Mouse (Mus musculus): ENCODE measurements around the gene Rps21. TPM values are rescaled to one million over a fixed set of nuclear protein-coding genes. Genes with fewer than 3 reads are reported as not detected.

Rps21 gene
- polyA plus RNA-seq, 1 experiment from 2014 or later: 393 TPM

DNA sequence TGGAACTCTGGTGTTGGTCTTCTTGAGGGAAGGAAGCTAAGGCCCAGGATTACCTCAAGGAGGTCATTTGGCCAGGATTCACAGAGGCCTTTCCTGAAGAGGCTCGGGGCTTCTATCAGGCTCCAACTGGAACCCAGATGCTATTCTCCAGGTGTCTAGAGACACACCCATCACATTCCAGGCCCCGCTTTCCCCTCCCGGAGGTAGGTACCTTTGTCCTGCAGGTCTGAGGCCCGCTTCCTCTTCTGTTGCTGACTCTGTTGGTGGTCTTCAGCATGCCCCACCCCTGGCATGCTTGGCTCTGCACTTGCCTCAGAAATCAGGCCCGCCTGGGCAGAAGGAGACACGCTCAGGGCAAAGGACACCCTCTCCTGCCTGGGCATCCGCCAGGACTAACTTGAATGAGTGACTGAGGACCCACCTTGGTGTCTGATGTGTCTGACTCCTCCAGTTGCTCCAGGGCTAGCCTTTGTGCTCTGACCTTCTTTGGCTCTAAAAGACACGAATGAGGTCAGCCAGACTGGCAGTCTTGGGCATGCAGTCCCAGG lies 20.7 kb downstream of the Rps21 start:
- ATAC-seq (ENCODE audit: low FRiP score, low read depth): no peak
- H3K36me3 ChIP-seq: no peaks in the 10 kb centered on the region
- H3K27me3 ChIP-seq: peaks cover 28% of the 10 kb centered on the region
- H3K27ac ChIP-seq (replicated peaks): no peak overlapping the region
- H3K9me3 ChIP-seq: no peaks in the 10 kb centered on the region
- no peak overlapping the region for H3K4me2 ChIP-seq (replicated peaks)
- no peak overlapping the region for H3K9ac ChIP-seq (replicated peaks)
- no peak overlapping the region for H3K4me3 ChIP-seq
- WGBS: 72% methylated on average over 8 of the region's 8 CpGs
- peaks cover 15% of the 10 kb centered on the region for H3K4me1 ChIP-seq

DNA sequence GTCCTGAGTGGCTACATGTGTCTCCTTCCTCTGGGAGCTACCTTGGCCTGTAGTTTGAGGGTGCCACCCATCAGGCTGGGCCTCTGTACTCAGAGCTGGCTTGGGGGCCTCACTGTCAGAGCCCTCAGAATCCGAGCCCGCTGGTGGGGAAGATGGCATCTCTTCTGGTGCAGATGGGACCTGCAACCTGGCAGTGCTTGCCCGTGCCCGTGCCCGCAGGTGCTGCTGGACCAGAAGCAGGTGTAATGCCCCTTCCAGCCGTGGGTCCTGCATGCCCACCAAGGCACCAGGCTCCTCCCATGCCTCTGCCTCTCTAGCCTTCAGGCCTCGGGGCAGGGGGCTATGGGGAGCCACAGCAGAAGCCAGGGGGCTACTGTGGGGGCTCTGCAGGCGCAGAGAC lies 22.1 kb downstream of the Rps21 start:
- WGBS: 84% methylated on average over 8 of the region's 8 CpGs
- H3K4me1 ChIP-seq: peaks cover 9% of the 10 kb centered on the region; the same call in 1 of the 2 replicates
- H3K27me3 ChIP-seq: peaks cover 22% of the 10 kb centered on the region
- no peak overlapping the region for H3K27ac ChIP-seq (replicated peaks)
- no peaks in the 10 kb centered on the region for H3K36me3 ChIP-seq
- no peak for ATAC-seq (ENCODE audit: low FRiP score, low read depth)
- no peak overlapping the region for H3K4me3 ChIP-seq
- no peaks in the 10 kb centered on the region for H3K9me3 ChIP-seq
- no peak overlapping the region for H3K4me2 ChIP-seq (replicated peaks)
- no peak overlapping the region for H3K9ac ChIP-seq (replicated peaks)

DNA sequence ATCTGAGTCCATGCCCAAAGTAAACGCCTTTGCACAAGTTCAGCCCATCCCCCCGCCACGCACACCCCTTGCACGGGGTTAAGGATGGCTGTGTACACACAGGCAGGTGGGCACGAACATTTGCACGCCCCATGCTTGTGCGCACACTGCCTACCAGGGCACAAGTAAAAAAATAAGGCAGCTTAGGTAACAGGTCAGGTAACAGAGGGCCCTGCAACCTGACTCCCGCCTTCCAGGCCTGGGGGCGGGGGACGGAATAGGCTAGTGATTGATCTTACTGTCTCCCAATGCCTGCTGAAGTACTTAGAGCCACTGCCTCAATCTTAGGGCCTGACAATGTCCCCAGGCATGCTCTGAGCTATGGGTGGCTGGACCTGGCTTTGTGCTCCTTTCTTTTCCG lies 31.8 kb downstream of the Rps21 start:
- H3K4me3 ChIP-seq: no peak overlapping the region
- no peak for ATAC-seq (ENCODE audit: low FRiP score, low read depth)

GRCm38 (mm10) chr2:180289440-180290108 lies 32.4 kb downstream of the Rps21 start, which contains the start of gene Rbbp8nl:
Rbbp8nl (minus strand) TSS chr2:180289879.
- Histone ChIP-seq H3K4me2 (replicated peaks) (no peak within 1 kb of the TSS), H3K36me3 (no peaks in the 10 kb centered on the region), H3K4me1 (no peaks in the 10 kb centered on the region), H3K27me3 (no peaks in the 10 kb centered on the region; the same call in 1 of the 2 replicates), H3K4me3 (no peak within 1 kb of the TSS), H3K9me3 (no peaks in the 10 kb centered on the region), H3K9ac (replicated peaks) (no peak within 1 kb of the TSS), H3K27ac (replicated peaks) (no peak within 1 kb of the TSS)
- ATAC-seq (ENCODE audit: low FRiP score, low read depth): no peak
- 42% methylated on average over 16 of the region's 16 CpGs for WGBS

More for the DNA sequence above, 31.8 kb downstream of the Rps21 start:
- no peaks in the 10 kb centered on the region for H3K36me3 ChIP-seq
- H3K27me3 ChIP-seq: no peaks in the 10 kb centered on the region; the same call in 1 of the 2 replicates
- H3K9ac ChIP-seq (replicated peaks): no peak overlapping the region
- H3K4me1 ChIP-seq: no peaks in the 10 kb centered on the region
- WGBS: 62% methylated on average over 11 of the region's 11 CpGs
- H3K9me3 ChIP-seq: no peaks in the 10 kb centered on the region
- H3K27ac ChIP-seq (replicated peaks): no peak overlapping the region
- H3K4me2 ChIP-seq (replicated peaks): no peak overlapping the region

GRCm38 (mm10) chr2:180290503-180290902 lies 33.3 kb downstream of the Rps21 start:
- Histone ChIP-seq H3K27me3 (no peaks in the 10 kb centered on the region; the same call in 1 of the 2 replicates), H3K9ac (replicated peaks) (no peak overlapping the region), H3K4me3 (no peak overlapping the region), H3K9me3 (no peaks in the 10 kb centered on the region), H3K4me1 (no peaks in the 10 kb centered on the region), H3K36me3 (no peaks in the 10 kb centered on the region), H3K27ac (replicated peaks) (no peak overlapping the region), H3K4me2 (replicated peaks) (no peak overlapping the region)
- 62% methylated on average over 6 of the region's 6 CpGs for WGBS
- no peak for ATAC-seq (ENCODE audit: low FRiP score, low read depth)

- H3K27me3 ChIP-seq: no peaks in the 10 kb centered on the region; the same call in 1 of the 2 replicates
- H3K9ac ChIP-seq (replicated peaks): no peak overlapping the region
- H3K4me2 ChIP-seq (replicated peaks): no peak overlapping the region
- no peak overlapping the region for H3K27ac ChIP-seq (replicated peaks)
- ATAC-seq (ENCODE audit: low FRiP score, low read depth): no peak
- 79% methylated on average over 5 of the region's 5 CpGs for WGBS
- H3K4me3 ChIP-seq: no peak overlapping the region
- no peaks in the 10 kb centered on the region for H3K4me1 ChIP-seq
- no peaks in the 10 kb centered on the region for H3K36me3 ChIP-seq
- H3K9me3 ChIP-seq: no peaks in the 10 kb centered on the region
Observed at GRCm38 (mm10) chr2:180291566-180291965, 34.4 kb downstream of the Rps21 start.

- no peaks in the 10 kb centered on the region for H3K4me1 ChIP-seq
Observed at GRCm38 (mm10) chr2:180292026-180292425, 34.8 kb downstream of the Rps21 start.

DNA sequence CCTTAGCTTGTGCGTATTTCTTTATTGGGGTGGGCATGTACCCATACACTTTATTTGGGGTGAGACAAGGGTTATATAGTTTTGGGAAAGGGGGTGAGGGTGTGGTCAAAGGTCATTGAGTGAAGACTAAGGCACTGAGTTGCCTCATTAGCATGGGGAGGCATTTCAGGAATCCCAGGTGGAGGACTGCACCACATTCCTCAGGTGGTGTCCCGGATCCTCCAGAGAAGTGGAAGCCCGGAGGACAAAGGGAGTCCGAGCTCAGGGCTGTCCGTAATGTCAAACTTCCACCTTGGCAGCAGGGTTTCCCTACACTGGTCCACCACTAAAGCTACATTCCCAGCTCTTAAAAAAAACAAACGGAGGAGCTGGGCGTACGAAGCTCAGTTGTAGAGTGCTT lies 35.7 kb downstream of the Rps21 start:
- Histone ChIP-seq H3K9ac (replicated peaks) (no peak overlapping the region), H3K27me3 (no peaks in the 10 kb centered on the region; the same call in 1 of the 2 replicates), H3K4me1 (no peaks in the 10 kb centered on the region), H3K36me3 (no peaks in the 10 kb centered on the region), H3K4me2 (replicated peaks) (no peak overlapping the region), H3K4me3 (no peak overlapping the region), H3K27ac (replicated peaks) (no peak overlapping the region), H3K9me3 (no peaks in the 10 kb centered on the region)
- 72% methylated on average over 8 of the region's 8 CpGs for WGBS
- no peak for ATAC-seq (ENCODE audit: low FRiP score, low read depth)

More at GRCm38 (mm10) chr2:180292026-180292425, 34.8 kb downstream of the Rps21 start:
- Histone ChIP-seq H3K9ac (replicated peaks) (no peak overlapping the region), H3K27me3 (no peaks in the 10 kb centered on the region; the same call in 1 of the 2 replicates), H3K4me3 (no peak overlapping the region), H3K36me3 (no peaks in the 10 kb centered on the region), H3K4me2 (replicated peaks) (no peak overlapping the region), H3K27ac (replicated peaks) (no peak overlapping the region), H3K9me3 (no peaks in the 10 kb centered on the region)
- no peak for ATAC-seq (ENCODE audit: low FRiP score, low read depth)
- WGBS: 85% methylated on average over 4 of the region's 4 CpGs

GRCm38 (mm10) chr2:180300252-180300651 lies 43.1 kb downstream of the Rps21 start:
- H3K4me3 ChIP-seq: no peak overlapping the region
- H3K27ac ChIP-seq (replicated peaks): no peak overlapping the region
- no peaks in the 10 kb centered on the region for H3K36me3 ChIP-seq
- H3K9me3 ChIP-seq: no peaks in the 10 kb centered on the region
- 77% methylated on average over 2 of the region's 2 CpGs for WGBS
- no peak overlapping the region for H3K4me2 ChIP-seq (replicated peaks)
- no peak for ATAC-seq (ENCODE audit: low FRiP score, low read depth)
- H3K4me1 ChIP-seq: no peaks in the 10 kb centered on the region
- H3K27me3 ChIP-seq: 0 out of 2 replicates have a peak, but pooled peaks cover 12% of the 10 kb centered on the region
- no peak overlapping the region for H3K9ac ChIP-seq (replicated peaks)

DNA sequence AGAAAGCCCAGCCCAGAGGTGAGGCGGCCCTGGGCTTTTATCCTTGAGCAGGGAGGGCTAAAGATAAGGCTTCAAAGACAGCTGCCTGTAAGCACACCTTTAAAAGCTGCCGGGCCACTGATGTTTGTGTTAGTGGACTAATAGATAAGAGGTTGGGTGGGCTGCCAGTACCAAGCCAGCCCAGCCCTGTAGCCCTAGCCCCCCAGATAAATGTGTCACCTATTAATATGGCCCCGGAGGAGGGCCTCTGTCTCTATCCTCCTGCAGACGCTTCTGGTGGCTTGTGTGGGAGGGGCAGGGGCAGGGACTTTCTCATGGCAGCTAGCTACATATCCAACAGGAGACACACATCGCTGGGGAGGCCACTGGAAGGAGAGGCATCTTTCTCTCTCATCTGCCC lies 43.6 kb downstream of the Rps21 start:
- Histone ChIP-seq H3K4me2 (replicated peaks) (no peak overlapping the region), H3K4me3 (no peak overlapping the region), H3K27me3 (0 out of 2 replicates have a peak, but pooled peaks cover 12% of the 10 kb centered on the region), H3K9ac (replicated peaks) (no peak overlapping the region), H3K27ac (replicated peaks) (no peak overlapping the region), H3K36me3 (no peaks in the 10 kb centered on the region), H3K4me1 (no peaks in the 10 kb centered on the region), H3K9me3 (no peaks in the 10 kb centered on the region)
- ATAC-seq (ENCODE audit: low FRiP score, low read depth): no peak
- 69% methylated on average over 5 of the region's 5 CpGs for WGBS

DNA sequence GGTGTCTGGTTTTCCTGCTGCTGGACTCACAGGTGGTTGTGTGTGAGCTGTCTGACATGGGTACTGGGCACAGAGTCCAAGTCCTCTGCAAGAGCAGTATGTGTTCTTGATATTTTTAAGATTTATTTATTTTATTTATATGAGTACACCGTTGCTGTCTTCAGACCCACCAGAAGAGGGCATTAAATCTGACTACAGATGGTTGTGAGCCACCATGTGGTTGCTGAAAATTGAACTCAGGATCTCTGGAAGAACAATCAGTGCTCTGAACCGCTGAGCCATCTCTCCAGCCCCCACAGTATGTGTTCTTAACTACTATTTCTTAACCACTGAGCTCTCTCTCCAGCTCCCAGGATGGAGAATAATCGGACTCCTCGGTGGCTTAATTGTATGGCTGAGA lies 45.0 kb downstream of the Rps21 start:
- H3K9ac ChIP-seq (replicated peaks): no peak overlapping the region
- WGBS: 74% methylated on average over 4 of the region's 4 CpGs
- ATAC-seq (ENCODE audit: low FRiP score, low read depth): no peak
- H3K4me1 ChIP-seq: no peaks in the 10 kb centered on the region
- no peak overlapping the region for H3K4me2 ChIP-seq (replicated peaks)
- no peaks in the 10 kb centered on the region for H3K36me3 ChIP-seq
- H3K27ac ChIP-seq (replicated peaks): no peak overlapping the region
- H3K27me3 ChIP-seq: 0 out of 2 replicates have a peak, but pooled peaks cover 12% of the 10 kb centered on the region
- no peaks in the 10 kb centered on the region for H3K9me3 ChIP-seq
- no peak overlapping the region for H3K4me3 ChIP-seq

- no peak overlapping the region for H3K4me3 ChIP-seq
- H3K27ac ChIP-seq (replicated peaks): no peak overlapping the region
- 0 out of 2 replicates have a peak, but pooled peaks cover 10% of the 10 kb centered on the region for H3K27me3 ChIP-seq
- no peak overlapping the region for H3K9ac ChIP-seq (replicated peaks)
- ATAC-seq (ENCODE audit: low FRiP score, low read depth): no peak
- H3K4me2 ChIP-seq (replicated peaks): no peak overlapping the region
- H3K9me3 ChIP-seq: no peaks in the 10 kb centered on the region
- H3K4me1 ChIP-seq: no peaks in the 10 kb centered on the region
- H3K36me3 ChIP-seq: no peaks in the 10 kb centered on the region
- 90% methylated on average over 12 of the region's 12 CpGs for WGBS
Observed at GRCm38 (mm10) chr2:180303468-180303867, 46.3 kb downstream of the Rps21 start.
